19 mouse cellular contexts compared by ENCODE assay signal in genomic region chr17:57339298-57339697, GRCm38 (mm10). TPM values are rescaled to one million over a fixed set of nuclear protein-coding genes. Genes with fewer than 3 reads are reported as not detected.
A peak's percentile ranks its signal among the peaks of the same experiment; 100 is the strongest.
DNase-seq lines count a peak whose midpoint lies in the region; ATAC-seq and TF ChIP-seq lines count a peak whose summit lies in the region.
"Had no signal": no experiment of that assay in that cellular context is flagged by ENCODE, and none has a peak within 500 bp of the region (broad histone marks: within the 10 kb centered on the region; RNA-seq: fewer than 3 reads in every experiment).

No protein-coding gene starts in this region.

- dilution Hi-C loops in CH12.LX (cut with MboI; ENCODE audit: extremely low pct_ligation_motif_present, extremely low pct_unique_long_range_greater_than_20kb, low sequenced_read_pairs) = no loop called here

- DNase-seq in liver = no peak
- no peak for DNase-seq in CH12.LX (ENCODE audit: extremely low read depth)
- no peak for DNase-seq in kidney, adult 8-10 months
- DNase-seq: adrenal gland, adult 8-10 months; adrenal gland, postnatal 36 days; cerebellum, adult 18-20 months; cerebellum, adult 9-11 months; cerebellum, postnatal 36 days; forebrain, postnatal 0 days; gastrocnemius, postnatal 36 days had no signal

- TF ChIP-seq CTCF in CH12.LX (conservative IDR thresholded peaks at IDR 0.05 in 1 of 2, IDR thresholded peaks at IDR 0.05 in 1 of 2; ENCODE audit: low read depth in 2 of 2, low read length in 2 of 2) = no peak
- no peak for TF ChIP-seq CTCF in bone marrow, adult 2 months (IDR thresholded peaks at IDR 0.05; ENCODE audit: control insufficient read depth, insufficient read depth, low read length)
- no peak for TF ChIP-seq CTCF in small intestine, adult 2 months (IDR thresholded peaks at IDR 0.05; ENCODE audit: extremely low read depth, insufficient read length, insufficient replicate concordance, low read depth, low read length)

- TF ChIP-seq POLR2A in CH12.LX (IDR thresholded peaks at IDR 0.05; ENCODE audit: low read depth, low read length) = no peak
- no peak for TF ChIP-seq POLR2A in bone marrow, adult 2 months (IDR thresholded peaks at IDR 0.05; ENCODE audit: borderline replicate concordance, control insufficient read depth, low read depth, low read length)
- no peak for TF ChIP-seq POLR2A in small intestine, adult 2 months (IDR thresholded peaks at IDR 0.05; ENCODE audit: low read depth, low read length)

- no peaks in the 10 kb centered on the region for H3K36me3 ChIP-seq in liver, embryonic 16.5 days (ENCODE audit: control insufficient read depth, insufficient read depth)
- H3K36me3 ChIP-seq in CH12.LX (replicated peaks in 1 of 2; ENCODE audit: control insufficient read depth in 1 of 2, insufficient read depth in 1 of 2, low read length in 1 of 2) = no peaks in the 10 kb centered on the region
- no peaks in the 10 kb centered on the region for H3K36me3 ChIP-seq in small intestine, adult 2 months (ENCODE audit: control insufficient read depth, insufficient read depth, low read length)
- H3K36me3 ChIP-seq: embryonic facial prominence, embryonic 13.5 days; forebrain, embryonic 12.5 days; G1E; heart, embryonic 12.5 days; hindbrain, embryonic 10.5 days had no signal

- H3K79me2 ChIP-seq in CH12.LX (replicated peaks; ENCODE audit: control insufficient read depth, extremely low read depth, insufficient read depth, poor library complexity, severe bottlenecking) = no peaks in the 10 kb centered on the region

- H3K27me3 ChIP-seq in liver, embryonic 16.5 days (ENCODE audit: control insufficient read depth, insufficient read depth, low read depth, low read length) = no peaks in the 10 kb centered on the region
- no peaks in the 10 kb centered on the region for H3K27me3 ChIP-seq in CH12.LX (replicated peaks)
- H3K27me3 ChIP-seq in small intestine, adult 2 months (ENCODE audit: control insufficient read depth, insufficient read depth, low read length) = no peaks in the 10 kb centered on the region
- H3K27me3 ChIP-seq: embryonic facial prominence, embryonic 13.5 days; forebrain, embryonic 12.5 days; heart, embryonic 12.5 days had no signal

- TF ChIP-seq RAD21 in CH12.LX (IDR thresholded peaks at IDR 0.05; ENCODE audit: low read depth, low read length) = no peak

- H3K4me3 ChIP-seq in liver, embryonic 16.5 days (ENCODE audit: low read depth, low read length) = no peak overlapping the region
- H3K4me3 ChIP-seq in CH12.LX (replicated peaks in 1 of 3; ENCODE audit: low read depth in 2 of 3, low read length in 2 of 3, poor library complexity in 1 of 3) = no peak overlapping the region
- no peak overlapping the region for H3K4me3 ChIP-seq in bone marrow, adult 2 months (replicated peaks; ENCODE audit: control insufficient read depth, low read depth, low read length)
- no peak overlapping the region for H3K4me3 ChIP-seq in small intestine, adult 2 months (ENCODE audit: low read depth, low read length)
- H3K4me3 ChIP-seq: embryonic facial prominence, embryonic 13.5 days; forebrain, embryonic 12.5 days; heart, embryonic 12.5 days; hindbrain, embryonic 10.5 days had no signal

- H3K9ac ChIP-seq in liver, embryonic 16.5 days (ENCODE audit: low read depth, low read length) = no peak overlapping the region
- H3K9ac ChIP-seq in CH12.LX (ENCODE audit: insufficient read depth, low read depth) = no peak overlapping the region
- H3K9ac ChIP-seq: embryonic facial prominence, embryonic 13.5 days; forebrain, embryonic 12.5 days; forebrain, postnatal 0 days; heart, embryonic 12.5 days; hindbrain, embryonic 14.5 days had no signal

- H3K27ac ChIP-seq in liver, embryonic 16.5 days (ENCODE audit: low read length) = peak overlapping the region; percentile 38; the same call in 1 of the 2 replicates
- no peak overlapping the region for H3K27ac ChIP-seq in CH12.LX (ENCODE audit: insufficient read depth, low read depth)
- H3K27ac ChIP-seq in bone marrow, adult 2 months (ENCODE audit: control insufficient read depth, insufficient read depth, low read depth, low read length, poor library complexity) = peak overlapping the region; percentile 56
- peak overlapping the region; percentile 29 for H3K27ac ChIP-seq in small intestine, adult 2 months (ENCODE audit: insufficient read depth, low read depth, low read length)
- H3K27ac ChIP-seq: embryonic facial prominence, embryonic 13.5 days; forebrain, embryonic 12.5 days; hindbrain, embryonic 10.5 days; hindbrain, embryonic 14.5 days had no signal

- no peak overlapping the region for H3K4me2 ChIP-seq in liver, embryonic 16.5 days (ENCODE audit: low read depth, low read length)
- no peak overlapping the region for H3K4me2 ChIP-seq in CH12.LX (ENCODE audit: insufficient read depth, low read depth, poor library complexity, severe bottlenecking)
- H3K4me2 ChIP-seq: embryonic facial prominence, embryonic 13.5 days; forebrain, embryonic 12.5 days; heart, embryonic 12.5 days; hindbrain, embryonic 14.5 days had no signal

- no peaks in the 10 kb centered on the region; the same call in 1 of the 2 replicates for H3K4me1 ChIP-seq in liver, embryonic 16.5 days (ENCODE audit: control insufficient read depth, low read depth, low read length)
- peaks cover 4 to 35% of the 10 kb centered on the region in 2 experiments; a peak in 3 of 4 replicates for H3K4me1 ChIP-seq in CH12.LX (ENCODE audit: control insufficient read depth in 1 of 2, insufficient read depth in 2 of 2)
- peaks cover 23% of the 10 kb centered on the region for H3K4me1 ChIP-seq in bone marrow, adult 2 months (ENCODE audit: control insufficient read depth, insufficient read depth, low read length)
- H3K4me1 ChIP-seq in small intestine, adult 2 months (ENCODE audit: control insufficient read depth, insufficient read depth, insufficient read length, low read length) = no peaks in the 10 kb centered on the region
- H3K4me1 ChIP-seq: forebrain, embryonic 12.5 days; heart, embryonic 12.5 days; hindbrain, embryonic 10.5 days had no signal

- TF ChIP-seq EP300 in CH12.LX (IDR thresholded peaks at IDR 0.05; ENCODE audit: low read length) = no peak

- H3K9me3 ChIP-seq in liver, embryonic 16.5 days (replicated peaks; ENCODE audit: control insufficient read depth, low read length) = no peaks in the 10 kb centered on the region
- H3K9me3 ChIP-seq in CH12.LX (replicated peaks; ENCODE audit: low read length) = peaks cover 16% of the 10 kb centered on the region
- H3K9me3 ChIP-seq: embryonic facial prominence, embryonic 13.5 days; hindbrain, embryonic 10.5 days had no signal

- in situ Hi-C loops in CH12.LX (cut with MboI; ENCODE audit: low pct_ligation_motif_present, low pct_unique_long_range_greater_than_20kb, low sequenced_read_pairs) = loop anchor here (5.0 to 25.0 kb wide), 4 partner anchors 94 to 344 kb away; partner anchors contain the start of genes Alkbh7, Clpp, Dennd1c and Gpr108

- 43% methylated on average over 9 of the region's 9 CpGs for WGBS in liver, embryonic 16.5 days (ENCODE audit: insufficient replicate concordance)
- 54% methylated on average over 9 of the region's 9 CpGs for WGBS in bone marrow, adult 2 months
- WGBS in small intestine, adult 2 months = 68% methylated on average over 9 of the region's 9 CpGs

- ATAC-seq in liver, embryonic 16.5 days (ENCODE audit: low read depth) = no peak
- ATAC-seq: forebrain, postnatal 0 days had no signal

TF ChIP-seq in CH12.LX, 34 proteins besides CTCF, POLR2A, EP300 and RAD21:
- TF ChIP-seq TCF12 (IDR thresholded peaks at IDR 0.05; ENCODE audit: low read depth, low read length) (no peak), USF2 (conservative IDR thresholded peaks at IDR 0.05; ENCODE audit: low read depth, low read length) (no peak), IRF4 (IDR thresholded peaks at IDR 0.05; ENCODE audit: low read depth, low read length) (no peak), ETS1 (conservative IDR thresholded peaks at IDR 0.05; ENCODE audit: low read depth, low read length) (no peak), CHD2 (IDR thresholded peaks at IDR 0.05; ENCODE audit: low read length) (peak; percentile 30; the same call in 1 of the 2 replicates)

RNA-seq across cellular contexts. Expression of gene Adgre1, which starts 19.2 kb away (rescaled TPM):
- polyA plus RNA-seq in liver, embryonic 16.5 days (2015; fragmentation: Nextera tagmentation; extraction: Ambion mirVana) = 28.7 and 29.4 TPM in 2 replicates
- total RNA-seq in CH12.LX (2012; rRNA removed) (21.7 and 33.6 TPM in 2 replicates), CH12.LX (2014; rRNA removed) (9.4 and 10.3 TPM in 2 replicates)
- polyA plus RNA-seq in CH12.LX (2012; ENCODE audit: insufficient read length, low read depth) = 1.8 and 2.8 TPM in 2 replicates
- 4.9 and 5.6 TPM in 2 replicates for polyA plus RNA-seq in bone marrow, adult 2 months (2011; ENCODE audit: insufficient read depth, insufficient read length, low replicate concordance, missing spikeins)
- polyA plus RNA-seq in small intestine, adult 2 months (2012; rRNA removed) = 2.4 and 4.1 TPM in 2 replicates
